Mouse (Mus musculus) hindlimb bud, embryonic 11.5 days (tissue): ENCODE results near the gene Myh6.

ENCODE experiments used
- DNase-seq: peaks from one replicate; pipeline ENCODE4 v3.0.0-alpha.2; 2012; ENCODE audit warnings: low read depth, low spot score; ENCODE audit errors: extremely low spot score

Myh6 gene

GRCm38 (mm10) chr14:54894296-54895151 lies 72.2 kb downstream of the Myh6 start:
- no peak for DNase-seq

GRCm38 (mm10) chr14:54893651-54894181 lies 73.0 kb downstream of the Myh6 start:
- peak; percentile 99 for DNase-seq

- DNase-seq, result no peak
These were observed 74.5 kb downstream of the Myh6 start, which contains the start of gene Pabpn1 for GRCm38 (mm10) chr14:54892200-54892599. Gene Pabpn1, plus strand, starts transcription at chr14:54892500.
